Mouse (Mus musculus): ENCODE data around the gene Rpl32. TPM values are rescaled to one million over a fixed set of nuclear protein-coding genes. Genes with fewer than 3 reads are reported as not detected.
A peak's percentile ranks its signal among the peaks of the same experiment; 100 is the strongest.
"Not testable (repeated sequence)": the region's sequence is repeated elsewhere in the genome, so short reads cannot be mapped to it uniquely, and the experiment has no call there.

Rpl32 gene
- total RNA-seq, 2 experiments from 2014 or later: 562 to 624 TPM

DNA sequence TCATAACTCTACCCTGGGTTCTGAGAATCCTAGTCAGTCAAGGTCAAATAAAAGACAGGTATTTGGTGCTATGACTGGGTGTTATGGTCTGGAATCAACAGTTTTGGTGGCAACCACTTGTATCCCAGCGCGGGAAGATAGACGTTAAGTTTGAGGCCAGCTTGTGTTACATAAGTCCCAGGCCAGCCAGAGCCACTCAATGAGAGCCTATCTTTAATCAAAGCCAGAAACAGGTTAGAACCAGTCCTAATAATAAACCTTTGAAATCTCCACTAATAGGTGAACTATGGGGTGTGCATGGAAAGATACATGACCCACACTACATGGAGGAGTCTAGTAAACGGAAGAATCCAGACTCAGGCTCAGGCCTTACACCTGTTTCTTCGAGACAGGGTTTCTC, 30.2 kb upstream of the Rpl32 start:
- Histone ChIP-seq H3K4me3 (peak overlapping the region; percentile 73), H3K27ac (peak overlapping the region; percentile 44; the same call in 1 of the 2 replicates)
- no peak for TF ChIP-seq CTCF (IDR thresholded peaks at IDR 0.05)
- no peak for DNase-seq
- intact Hi-C loops (cut with DNase I): no loop called here

DNA sequence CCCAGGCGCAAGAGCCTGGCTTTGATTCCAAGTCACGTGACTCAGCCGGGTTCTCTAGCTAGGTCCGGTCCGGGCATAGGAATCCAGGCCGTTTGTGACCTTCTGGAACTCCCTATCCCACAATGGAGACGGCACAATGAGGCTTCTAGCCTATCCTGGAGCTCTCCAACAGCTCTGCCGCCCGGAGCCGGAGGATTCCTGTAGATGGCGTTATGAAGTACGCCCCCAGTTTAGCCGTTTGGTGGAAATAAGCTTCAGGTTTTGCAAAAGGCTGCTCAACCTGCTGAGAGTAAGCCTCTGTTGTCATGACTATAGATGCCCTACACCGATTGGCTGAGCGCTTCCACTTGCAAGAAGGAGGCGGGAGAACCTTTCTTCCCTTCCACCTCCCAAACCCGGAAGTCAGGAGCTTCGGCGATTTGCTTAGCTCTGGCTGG, 29.6 kb upstream of the Rpl32 start, which contains the start of gene Efcab12:
Gene Efcab12, minus strand, starts transcription at position 252 of the 437 bp plus-strand sequence.
- DNase-seq: peak; percentile 56
- intact Hi-C loops (cut with DNase I): no loop called here
- TF ChIP-seq CTCF (IDR thresholded peaks at IDR 0.05): no peak
- H3K27ac ChIP-seq: peak within 1 kb of the TSS; percentile 44; the same call in 1 of the 2 replicates
- H3K4me3 ChIP-seq: peak within 1 kb of the TSS; percentile 73

DNA sequence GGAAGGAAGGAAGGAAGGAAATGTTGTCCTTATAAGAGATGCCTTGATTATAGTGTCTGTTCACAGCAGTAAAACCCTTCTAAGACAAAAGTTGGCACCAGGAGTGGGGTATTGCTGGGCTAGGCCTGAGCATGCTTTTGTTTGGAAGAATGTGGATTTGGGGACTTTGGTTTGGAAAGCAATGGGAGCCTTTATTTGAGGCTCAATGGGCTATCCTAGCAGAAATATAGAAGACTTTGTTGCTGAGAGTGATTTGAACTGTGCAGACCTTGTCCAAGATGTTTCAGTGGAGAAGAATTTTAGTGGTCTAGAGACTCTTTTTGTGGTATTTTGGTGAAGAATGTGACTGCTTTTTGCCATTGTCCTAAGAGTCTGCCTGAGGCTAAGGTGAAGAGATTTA, 25.3 kb upstream of the Rpl32 start:
- Histone ChIP-seq H3K4me3 (no peak overlapping the region), H3K27ac (no peak overlapping the region)
- DNase-seq: no peak
- intact Hi-C loops (cut with DNase I): no loop called here
- TF ChIP-seq CTCF (IDR thresholded peaks at IDR 0.05): no peak

DNA sequence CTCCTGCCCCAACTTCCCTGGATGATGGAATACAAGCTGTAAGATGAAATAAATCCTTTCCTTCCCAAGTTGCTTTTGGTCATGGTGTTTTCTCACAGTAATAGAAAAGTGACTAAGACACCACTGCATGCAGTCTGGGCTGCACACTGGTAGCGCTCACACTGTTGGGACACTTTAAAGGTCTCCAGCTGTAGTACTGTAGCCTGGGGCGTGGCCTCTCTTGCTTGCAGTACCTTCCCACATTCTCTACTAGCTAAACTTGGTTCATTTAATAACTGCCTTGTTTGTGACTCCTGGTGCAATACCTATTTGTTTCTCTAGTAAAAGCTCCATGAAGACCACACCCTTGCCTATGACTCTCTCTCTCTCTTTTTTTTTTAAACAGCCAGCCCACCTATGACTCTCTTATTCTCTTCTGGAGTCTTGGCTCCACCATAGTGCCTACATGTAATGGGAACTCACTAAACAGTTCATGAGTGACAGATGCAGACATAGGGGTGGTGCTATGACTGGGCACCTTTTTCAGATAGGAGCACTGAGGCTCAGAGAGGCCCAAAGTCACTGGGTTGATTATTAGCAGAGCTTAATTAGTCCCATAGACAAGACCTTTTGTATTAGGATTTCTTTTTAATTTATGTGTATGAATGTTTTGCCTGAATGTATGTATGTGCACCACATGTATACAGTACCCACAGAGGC, 23.8 kb upstream of the Rpl32 start:
- intact Hi-C loops (cut with DNase I): no loop called here
- no peak overlapping the region for H3K4me3 ChIP-seq
- no peak overlapping the region for H3K27ac ChIP-seq
- DNase-seq: no peak
- no peak for TF ChIP-seq CTCF (IDR thresholded peaks at IDR 0.05)

DNA sequence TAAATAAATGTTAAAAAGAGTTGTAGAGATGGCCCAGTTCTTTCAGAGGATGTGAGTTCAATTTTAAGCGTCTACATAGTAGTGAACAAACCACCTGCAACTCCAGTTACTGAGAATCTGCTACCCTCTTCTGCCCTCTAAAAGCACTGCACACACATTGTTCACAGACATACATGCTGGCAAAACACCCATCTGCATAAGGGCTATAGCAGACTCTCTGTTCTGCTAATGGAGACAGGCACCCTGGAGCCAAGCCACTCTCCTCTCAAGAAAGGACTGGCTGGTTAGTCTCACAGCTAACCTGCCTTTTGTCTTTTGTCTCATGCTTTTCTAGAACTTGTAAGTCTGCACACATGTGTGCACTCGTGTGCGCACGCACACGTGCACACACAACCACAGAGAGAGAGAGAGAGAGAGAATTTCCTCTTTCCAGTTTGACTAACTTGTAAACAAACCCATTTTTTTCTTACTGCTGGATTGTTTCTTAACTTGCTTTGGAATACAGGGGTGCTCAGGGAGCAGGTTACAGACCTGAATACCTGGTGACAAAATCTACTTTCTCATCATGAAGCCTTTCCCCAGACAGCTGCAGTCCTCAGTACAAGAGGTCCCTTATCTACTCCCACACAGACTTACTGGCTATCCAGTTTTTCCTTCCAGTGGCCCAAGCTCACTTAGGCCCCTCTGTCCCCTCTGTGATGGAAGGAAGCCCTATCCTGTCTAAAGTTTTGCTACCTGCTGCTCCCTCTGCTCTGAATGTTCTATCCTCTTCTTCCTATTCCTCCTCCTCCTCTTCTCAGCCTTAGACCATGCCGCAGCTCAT, 22.4 kb upstream of the Rpl32 start:
- intact Hi-C loops (cut with DNase I): no loop called here
- TF ChIP-seq CTCF (IDR thresholded peaks at IDR 0.05): no peak
- Histone ChIP-seq H3K4me3 (no peak overlapping the region), H3K27ac (no peak overlapping the region)
- DNase-seq: no peak

DNA sequence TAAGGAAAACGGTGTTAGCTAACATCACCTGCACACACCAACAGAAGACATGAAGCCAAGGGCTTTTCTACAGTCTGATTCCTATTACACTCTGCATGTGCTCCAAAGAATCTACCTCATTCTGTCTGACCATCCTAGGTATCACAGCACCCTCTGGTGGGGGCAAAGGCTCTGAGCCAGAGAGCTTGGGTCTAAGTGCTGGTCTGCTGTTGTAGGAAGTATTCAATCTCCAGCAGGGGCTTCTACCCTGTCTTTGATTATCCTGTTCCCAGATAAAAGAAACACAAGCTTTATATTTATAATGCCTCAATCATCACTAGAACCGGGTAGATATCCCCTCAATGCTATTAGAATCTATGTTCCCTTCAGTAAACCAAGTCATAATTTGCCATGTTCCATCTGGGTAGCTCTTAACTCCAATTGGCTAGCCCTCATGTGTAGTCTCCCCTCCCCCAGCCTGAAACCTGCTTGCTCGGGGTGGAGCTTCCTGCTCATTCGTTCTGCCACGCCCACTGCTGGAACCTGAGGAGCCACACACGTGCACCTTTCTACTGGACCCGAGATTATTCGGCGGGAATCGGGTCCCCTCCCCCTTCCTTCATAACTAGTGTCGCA, 15.4 kb upstream of the Rpl32 start:
- H3K4me3 ChIP-seq: peak overlapping the region; percentile 17; the same call in 1 of the 2 replicates
- peak; percentile 65 for DNase-seq
- TF ChIP-seq CTCF (IDR thresholded peaks at IDR 0.05): peak; percentile 67
- H3K27ac ChIP-seq; intact Hi-C loops (cut with DNase I): not testable (repeated sequence)

DNA sequence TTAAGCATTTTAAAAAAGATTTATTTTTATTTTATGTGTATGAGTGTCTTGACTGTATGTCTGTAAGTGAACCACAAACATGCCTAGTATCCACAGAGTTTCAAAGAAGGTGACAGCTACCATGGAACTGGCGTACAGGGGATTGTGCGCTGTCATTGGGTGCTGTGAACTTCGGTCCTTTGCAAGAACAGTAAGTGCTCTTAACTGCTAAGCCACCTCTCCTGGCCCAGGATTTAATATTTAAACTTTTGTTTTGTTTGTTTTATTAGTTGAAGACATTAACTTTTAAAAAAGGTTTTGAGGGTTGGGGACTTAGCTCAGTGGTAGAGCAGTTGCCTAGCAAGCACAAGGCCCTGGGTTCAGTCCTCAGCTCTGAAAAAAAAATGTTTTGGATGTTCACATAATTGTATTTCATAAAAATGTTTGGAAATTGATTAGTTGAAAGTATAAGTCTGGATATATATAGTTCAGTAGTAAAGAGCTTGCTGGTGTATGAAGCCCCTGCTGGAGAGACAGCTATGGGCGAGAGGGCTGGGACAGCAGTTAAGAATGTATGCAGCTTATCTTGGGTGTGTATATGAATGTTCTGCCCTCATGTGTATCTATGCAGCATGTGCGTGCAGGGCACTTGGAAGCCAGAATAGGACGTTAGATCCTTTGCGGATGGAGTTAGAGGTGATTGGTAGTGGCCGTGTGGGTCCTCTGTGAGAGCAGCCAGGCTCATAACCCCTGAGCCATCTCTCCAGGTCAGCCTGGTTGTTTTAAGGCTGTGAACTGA, 12.9 kb upstream of the Rpl32 start:
- no peak for TF ChIP-seq CTCF (IDR thresholded peaks at IDR 0.05)
- intact Hi-C loops (cut with DNase I): no loop called here
- Histone ChIP-seq H3K27ac (no peak overlapping the region), H3K4me3 (no peak overlapping the region)
- no peak for DNase-seq

DNA sequence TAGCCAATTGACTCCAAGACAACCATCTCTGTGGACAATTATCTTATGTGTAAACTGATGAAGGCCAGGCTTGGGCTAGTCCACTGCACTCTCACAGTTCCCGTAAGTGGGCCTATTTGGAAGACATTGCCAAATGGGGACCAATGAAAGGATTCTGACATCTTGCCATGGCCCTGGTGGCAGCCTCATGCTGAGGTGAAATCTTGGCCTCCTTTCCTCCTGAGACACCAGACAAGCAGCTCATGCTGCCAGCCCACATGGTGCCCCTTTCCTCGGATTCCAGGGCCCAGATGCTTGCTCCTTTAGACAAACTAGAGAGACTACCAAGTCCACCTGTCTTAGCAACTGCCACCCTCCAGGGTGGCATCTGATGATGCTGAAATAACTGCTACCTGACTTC, 9.6 kb upstream of the Rpl32 start:
- TF ChIP-seq CTCF (IDR thresholded peaks at IDR 0.05): no peak
- Histone ChIP-seq H3K4me3 (no peak overlapping the region), H3K27ac (no peak overlapping the region)
- DNase-seq: no peak
- intact Hi-C loops (cut with DNase I): no loop called here

DNA sequence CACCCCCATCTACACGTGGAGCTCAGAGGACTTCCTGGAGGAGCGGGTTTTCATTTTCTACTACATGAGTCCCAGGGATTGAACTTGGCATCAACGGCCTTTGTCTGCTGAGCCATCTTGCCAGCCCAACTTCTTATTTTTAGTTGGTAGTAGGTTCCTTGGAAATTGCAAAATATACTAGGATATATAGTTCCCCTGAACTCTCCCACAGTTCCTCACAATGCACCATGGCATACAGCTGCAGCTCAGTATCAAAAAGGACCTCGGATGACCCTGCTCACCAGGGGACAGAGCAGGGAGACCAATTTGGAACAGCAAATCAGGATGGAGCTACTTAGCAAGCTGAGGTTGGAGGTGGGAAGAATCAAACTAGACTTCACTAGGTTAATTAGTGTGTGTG, 6.5 kb upstream of the Rpl32 start:
- intact Hi-C loops (cut with DNase I): no loop called here
- Histone ChIP-seq H3K4me3 (no peak overlapping the region), H3K27ac (peak overlapping the region; percentile 83)
- no peak for TF ChIP-seq CTCF (IDR thresholded peaks at IDR 0.05)
- no peak for DNase-seq

DNA sequence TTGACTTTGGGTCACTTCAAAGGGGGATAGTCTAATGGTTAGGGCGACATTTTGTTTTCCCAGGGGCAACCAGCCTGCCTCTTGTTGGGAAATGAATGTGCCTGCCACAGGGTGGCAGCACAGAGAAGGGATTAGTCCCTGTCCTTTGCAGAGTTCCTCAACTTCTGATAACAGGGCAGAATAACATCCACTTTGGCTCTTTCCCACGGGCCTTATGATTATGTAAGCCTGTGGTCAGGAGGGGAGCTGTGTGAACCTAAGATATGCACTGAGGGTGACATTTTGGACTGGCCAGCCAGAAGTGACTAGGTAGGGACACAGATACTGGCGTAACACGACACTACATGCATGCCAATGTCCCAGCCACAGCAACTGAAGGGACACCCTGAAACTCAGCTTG, 5.6 kb upstream of the Rpl32 start:
- intact Hi-C loops (cut with DNase I): no loop called here
- Histone ChIP-seq H3K27ac (peak overlapping the region; percentile 83), H3K4me3 (no peak overlapping the region)
- peak; percentile 76 for DNase-seq
- TF ChIP-seq CTCF (IDR thresholded peaks at IDR 0.05): peak; percentile 68

DNA sequence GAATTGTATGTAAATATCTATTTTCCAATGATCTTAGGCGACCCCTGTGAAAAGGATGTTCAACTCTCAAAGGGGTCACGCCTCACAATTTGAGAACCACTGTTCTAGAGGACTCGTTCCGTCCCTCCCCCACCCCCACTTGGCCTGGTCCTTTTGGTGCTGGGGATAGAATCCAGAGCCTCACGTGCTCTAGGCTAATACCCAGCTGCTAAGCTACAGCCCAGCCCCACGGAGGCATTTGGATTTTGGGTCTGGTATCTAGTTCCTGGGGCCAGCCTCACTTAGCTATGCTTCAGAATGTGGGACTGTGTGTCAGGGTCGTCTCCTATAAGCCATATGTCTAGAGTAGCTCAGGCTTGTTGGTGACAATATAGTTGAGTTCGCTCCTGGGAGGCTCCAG, 3.1 kb upstream of the Rpl32 start:
- no peak for DNase-seq
- Histone ChIP-seq H3K27ac (no peak overlapping the region), H3K4me3 (no peak overlapping the region)
- TF ChIP-seq CTCF (IDR thresholded peaks at IDR 0.05): no peak
- intact Hi-C loops (cut with DNase I): no loop called here

DNA sequence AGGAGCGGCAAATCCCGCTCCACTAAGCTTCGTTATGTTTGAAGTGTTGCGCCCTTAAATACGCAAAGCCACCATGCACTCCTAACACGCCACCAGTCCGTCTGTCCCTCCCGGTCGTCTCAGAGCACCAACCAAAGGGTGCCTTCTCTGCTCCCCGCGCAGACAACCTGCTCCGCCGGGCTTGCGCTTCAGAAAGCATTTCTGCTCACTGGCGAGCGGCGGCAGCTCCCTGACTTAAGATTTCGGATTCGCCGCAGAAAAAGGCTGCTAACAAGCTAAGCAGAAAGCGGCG, 405 bp downstream of the Rpl32 start:
- no peak for DNase-seq
- intact Hi-C loops (cut with DNase I): loop anchor here (10.0 kb wide), 1 partner anchor 203 kb away; the partner anchor contains the start of gene Mkrn2
- no peak for TF ChIP-seq CTCF (IDR thresholded peaks at IDR 0.05)

More for the DNA sequence above, 405 bp downstream of the Rpl32 start:
- H3K4me3 ChIP-seq: peak overlapping the region; percentile 90
- peak overlapping the region; percentile 93 for H3K27ac ChIP-seq

Measured in gastrocnemius, adult 2 months (tissue).